Mouse (Mus musculus) MEL (cell line): ENCODE measurements around the gene Ccdc151.

Source experiments
- CTCF ChIP-seq, 3 experiments: IDR thresholded peaks in 2 of 3; conservative IDR thresholded peaks in 1 of 3; 2 replicates each; pipeline ENCODE4 v1.5.1; 2011 to 2012; ENCODE audit warnings: low read length in 3 of 3, low read depth in 2 of 3, mild to moderate bottlenecking in 2 of 3, improper control_type of control experiment in 1 of 3, inconsistent platforms in 1 of 3, mixed read lengths in 1 of 3, moderate library complexity in 1 of 3; ENCODE audit not compliant: control insufficient read depth in 1 of 3, insufficient read depth in 1 of 3, poor library complexity in 1 of 3, severe bottlenecking in 1 of 3
- GATA1 ChIP-seq: IDR thresholded peaks from 2 replicates; pipeline ENCODE4 v1.6.1; 2011; ENCODE audit warnings: low read depth, low read length, improper control_type of control experiment
- HCFC1 ChIP-seq: IDR thresholded peaks from 2 replicates; pipeline ENCODE4 v1.6.1; 2012; ENCODE audit warnings: low read depth, mild to moderate bottlenecking, inconsistent platforms, low read length, improper control_type of control experiment, moderate library complexity
- MAFK ChIP-seq: IDR thresholded peaks from 2 replicates; pipeline ENCODE4 v1.6.1; 2011; ENCODE audit warnings: low read depth, mild to moderate bottlenecking, low read length, improper control_type of control experiment, borderline replicate concordance
- POLR2A ChIP-seq, 2 experiments: IDR thresholded peaks; 2 replicates each; pipeline ENCODE4 v1.6.1; 2011 to 2012; ENCODE audit warnings: low read length in 2 of 2, mild to moderate bottlenecking in 2 of 2, control low read depth in 1 of 2, improper control_type of control experiment in 1 of 2, low read depth in 1 of 2, moderate library complexity in 1 of 2; ENCODE audit not compliant: control insufficient read depth in 1 of 2, insufficient read depth in 1 of 2, poor library complexity in 1 of 2

DNA sequence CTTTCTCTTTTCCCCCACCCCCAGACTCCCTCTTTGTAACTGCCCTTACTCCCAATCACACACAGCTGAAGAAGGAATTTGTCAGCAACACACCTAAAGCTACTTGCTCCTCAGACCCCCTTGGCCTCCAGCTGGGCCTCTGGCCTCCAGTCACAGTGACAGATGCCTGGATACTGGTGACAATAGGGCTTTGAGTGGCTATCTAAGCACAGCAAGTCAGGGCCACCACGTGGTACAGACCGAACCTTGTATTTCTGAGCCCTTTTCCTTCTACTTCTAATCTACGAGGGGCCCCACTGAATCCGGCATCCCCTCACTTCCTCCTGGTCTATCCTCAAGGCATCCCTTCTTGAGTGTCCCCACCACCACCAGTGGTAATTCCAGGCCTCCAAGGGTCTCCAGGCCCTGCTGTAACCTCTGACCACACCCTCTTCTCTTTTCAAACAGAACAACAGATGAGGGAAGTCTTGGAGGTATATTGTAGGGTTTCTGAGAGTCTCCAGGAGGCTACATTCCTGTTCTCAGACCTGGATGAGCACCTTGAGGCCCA is 47.4 kb upstream of the Ccdc151 start:
- no peak for TF ChIP-seq CTCF (IDR thresholded peaks at IDR 0.05 in 2 of 3, conservative IDR thresholded peaks at IDR 0.05 in 1 of 3; ENCODE audit: control insufficient read depth in 1 of 3, insufficient read depth in 1 of 3, low read depth in 2 of 3, low read length in 3 of 3, poor library complexity in 1 of 3, severe bottlenecking in 1 of 3)
- TF ChIP-seq HCFC1 = no peak
- TF ChIP-seq GATA1 = no peak
- 0 out of 4 replicates have a peak, but pooled peaks of 1 of the 2 experiments have one; percentile 9 for TF ChIP-seq POLR2A (IDR thresholded peaks at IDR 0.05; ENCODE audit: control insufficient read depth in 1 of 2, insufficient read depth in 1 of 2, low read depth in 1 of 2, low read length in 2 of 2, poor library complexity in 1 of 2)
- no peak for TF ChIP-seq MAFK
